Mouse (Mus musculus): ENCODE data around the gene Phkb.
"Not testable (repeated sequence)": the region's sequence is repeated elsewhere in the genome, so short reads cannot be mapped to it uniquely, and the experiment has no call there.

Gene Phkb

GRCm38 (mm10) chr8:85840657-85841488 is at the start of gene Phkb, which contains the start of gene Itfg1:
TSS of gene Phkb (plus strand) at chr8:85840959.
TSS of gene Itfg1 (minus strand) at chr8:85840921.
- peak; percentile 92 to 93 for DNase-seq (ENCODE audit: low spot score in 2 of 2)

GRCm38 (mm10) chr8:85796392-85796791 is 44.4 kb upstream of the Phkb start:
- not testable (repeated sequence) for DNase-seq (ENCODE audit: low spot score in 2 of 2)

- DNase-seq (ENCODE audit: low spot score in 2 of 2): no peak
Observed at GRCm38 (mm10) chr8:85800164-85800563, 40.6 kb upstream of the Phkb start.

- no peak for DNase-seq (ENCODE audit: low spot score in 2 of 2)
Observed at GRCm38 (mm10) chr8:85801408-85801807, 39.4 kb upstream of the Phkb start.

- no peak for DNase-seq (ENCODE audit: low spot score in 2 of 2)
Observed at GRCm38 (mm10) chr8:85813621-85814020, 27.1 kb upstream of the Phkb start.

- DNase-seq (ENCODE audit: low spot score in 2 of 2): no peak
Observed at GRCm38 (mm10) chr8:85839916-85840656, 673 bp upstream of the Phkb start.

- DNase-seq (ENCODE audit: low spot score in 2 of 2): no peak
Observed at GRCm38 (mm10) chr8:85841489-85841795, 683 bp downstream of the Phkb start.

GRCm38 (mm10) chr8:85845887-85846286 is 5.1 kb downstream of the Phkb start:
- DNase-seq (ENCODE audit: low spot score in 2 of 2): no peak

GRCm38 (mm10) chr8:85854220-85855123 is 13.7 kb downstream of the Phkb start:
- DNase-seq (ENCODE audit: low spot score in 2 of 2): no peak

GRCm38 (mm10) chr8:85857227-85857896 is 16.6 kb downstream of the Phkb start:
- DNase-seq (ENCODE audit: low spot score in 2 of 2): not testable (repeated sequence)

- DNase-seq (ENCODE audit: low spot score in 2 of 2): no peak
Observed at GRCm38 (mm10) chr8:85860612-85861011, 19.9 kb downstream of the Phkb start.

GRCm38 (mm10) chr8:85862381-85862780 is 21.6 kb downstream of the Phkb start:
- no peak for DNase-seq (ENCODE audit: low spot score in 2 of 2)

- DNase-seq (ENCODE audit: low spot score in 2 of 2): no peak
Observed at GRCm38 (mm10) chr8:85871660-85872059, 30.9 kb downstream of the Phkb start.

- DNase-seq (ENCODE audit: low spot score in 2 of 2): no peak
Observed at GRCm38 (mm10) chr8:85877976-85878375, 37.2 kb downstream of the Phkb start.

- DNase-seq (ENCODE audit: low spot score in 2 of 2): no peak
Observed at GRCm38 (mm10) chr8:85879624-85880023, 38.9 kb downstream of the Phkb start.

GRCm38 (mm10) chr8:85884811-85885210 is 44.1 kb downstream of the Phkb start:
- DNase-seq (ENCODE audit: low spot score in 2 of 2): no peak

- no peak for DNase-seq (ENCODE audit: low spot score in 2 of 2)
Observed at GRCm38 (mm10) chr8:85897636-85898035, 56.9 kb downstream of the Phkb start.

GRCm38 (mm10) chr8:85924991-85925390 is 84.2 kb downstream of the Phkb start:
- DNase-seq (ENCODE audit: low spot score in 2 of 2): no peak

- DNase-seq (ENCODE audit: low spot score in 2 of 2): no peak
Observed at GRCm38 (mm10) chr8:85925574-85925973, 84.8 kb downstream of the Phkb start.

GRCm38 (mm10) chr8:85926107-85926506 is 85.3 kb downstream of the Phkb start:
- peak; percentile 44 to 62 for DNase-seq (ENCODE audit: low spot score in 2 of 2)

- no peak for DNase-seq (ENCODE audit: low spot score in 2 of 2)
Observed at GRCm38 (mm10) chr8:85936148-85936547, 95.4 kb downstream of the Phkb start.

Measured in right cerebral cortex, postnatal 10 days (tissue).